Mouse (Mus musculus) adrenal gland, adult 2 months (tissue): ENCODE measurements at regions not wholly inside any gene's neighbourhood (a gene's known extent, or its start where the extent isn't known, plus 50 kb on each side); places are given as distances from the start of the nearest gene placed in this dataset.

Experiments
- DNase-seq: peaks from one replicate; pipeline ENCODE4 v3.0.0; 2021

GRCm38 (mm10) chr9:87964508-87964907, 233.4 kb upstream of the Tbx18 start:
- DNase-seq, result no peak

DNA sequence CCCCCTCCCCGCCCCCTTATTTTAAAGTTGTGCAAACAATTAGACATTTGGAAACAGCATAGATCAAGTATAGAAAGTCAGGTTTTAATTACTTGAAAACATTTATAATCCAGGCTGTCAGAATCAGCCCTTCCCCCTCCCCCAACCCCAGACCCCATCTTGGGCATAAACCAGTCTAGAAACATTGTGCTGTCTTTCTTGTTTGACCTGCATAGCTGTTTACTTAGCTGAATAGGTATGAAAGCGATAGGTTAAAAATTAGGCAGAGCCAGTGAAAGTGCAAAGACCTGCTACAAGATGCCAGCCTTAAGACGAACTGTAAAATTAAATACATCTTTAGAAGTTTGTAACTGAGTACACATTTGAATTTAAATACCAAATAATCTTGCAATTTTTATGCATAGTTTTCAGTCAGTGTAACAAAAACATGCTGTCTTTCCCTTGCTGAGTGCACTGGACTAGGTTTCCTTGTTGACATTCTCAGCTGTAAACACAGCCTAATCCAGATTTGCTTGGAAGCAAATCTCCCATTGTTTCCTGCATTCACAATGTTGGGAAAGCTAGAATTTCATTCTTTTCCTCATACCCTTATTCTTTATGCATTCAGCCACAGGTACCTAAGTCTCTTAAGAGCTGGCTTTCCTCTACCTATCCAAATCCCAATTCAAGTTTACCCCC, 234.2 kb upstream of the Tbx18 start:
- no peak for DNase-seq

- DNase-seq, result no peak
Observed at GRCm38 (mm10) chr9:87968190-87969082, 237.4 kb upstream of the Tbx18 start.

DNA sequence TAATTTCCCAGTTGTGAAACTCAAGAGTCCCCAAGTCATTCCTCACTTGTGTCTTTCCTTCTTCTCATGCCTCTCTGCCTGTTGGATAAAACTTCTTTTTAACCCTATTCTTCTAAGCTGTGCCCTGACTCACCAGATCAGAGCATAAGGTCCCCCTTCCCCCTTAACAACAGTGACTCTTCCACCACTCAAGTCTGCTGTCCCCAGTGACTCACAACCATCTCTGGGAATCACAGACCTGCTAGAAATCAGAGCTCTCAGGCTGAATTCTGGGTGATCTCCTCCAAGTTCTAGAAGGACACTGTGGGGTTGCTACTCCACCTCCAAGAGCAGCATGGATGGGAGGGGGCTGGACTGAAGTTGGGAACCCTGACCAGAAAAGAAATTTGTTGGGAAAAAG, 239.5 kb upstream of the Tbx18 start:
- no peak for DNase-seq

DNA sequence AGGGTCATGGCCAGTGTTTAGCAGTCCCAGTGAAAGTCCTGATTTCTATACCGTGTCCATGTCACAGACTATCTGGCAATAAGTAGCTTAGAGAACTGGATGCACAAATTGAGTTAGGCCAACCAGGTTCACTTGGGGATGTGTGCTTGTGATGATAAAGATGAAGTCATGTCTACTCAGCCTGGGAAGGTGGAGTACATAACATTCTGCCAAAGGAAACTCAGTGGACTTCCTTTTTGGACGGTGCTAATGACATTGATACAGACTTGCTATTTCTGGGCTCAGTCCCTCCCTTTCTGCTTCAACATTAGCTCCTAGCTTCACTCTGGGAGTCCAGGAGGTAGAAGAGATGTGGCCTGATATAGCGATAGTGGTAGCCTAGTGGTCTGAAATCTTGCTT, 240.7 kb upstream of the Tbx18 start:
- DNase-seq, result no peak

- DNase-seq, result no peak
Observed at GRCm38 (mm10) chr9:87973531-87973930, 242.5 kb upstream of the Tbx18 start.

DNA sequence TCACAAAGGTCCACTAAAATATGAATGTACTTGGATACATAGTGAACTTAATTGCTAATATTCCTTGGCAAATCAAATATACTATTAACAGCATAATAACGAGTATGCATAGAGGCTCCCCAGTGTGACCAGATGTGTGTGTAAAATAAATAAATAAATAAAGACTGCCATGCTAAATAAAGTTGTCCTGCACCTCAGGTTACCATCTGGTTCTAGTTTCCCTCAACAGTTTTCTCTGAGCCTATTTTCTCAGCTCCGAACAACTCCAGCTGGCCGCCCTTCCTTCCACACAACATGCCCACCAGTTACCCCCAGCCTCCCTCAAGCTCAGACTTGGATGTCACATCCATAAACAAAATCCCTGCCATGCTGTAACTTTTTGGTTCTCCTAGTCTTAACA, 253.8 kb upstream of the Tbx18 start:
- DNase-seq, result no peak

- DNase-seq, result no peak
Observed at GRCm38 (mm10) chr9:87985439-87985838, 254.4 kb upstream of the Tbx18 start.

GRCm38 (mm10) chr9:88005945-88006700, 275.1 kb upstream of the Tbx18 start:
- no peak for DNase-seq

DNA sequence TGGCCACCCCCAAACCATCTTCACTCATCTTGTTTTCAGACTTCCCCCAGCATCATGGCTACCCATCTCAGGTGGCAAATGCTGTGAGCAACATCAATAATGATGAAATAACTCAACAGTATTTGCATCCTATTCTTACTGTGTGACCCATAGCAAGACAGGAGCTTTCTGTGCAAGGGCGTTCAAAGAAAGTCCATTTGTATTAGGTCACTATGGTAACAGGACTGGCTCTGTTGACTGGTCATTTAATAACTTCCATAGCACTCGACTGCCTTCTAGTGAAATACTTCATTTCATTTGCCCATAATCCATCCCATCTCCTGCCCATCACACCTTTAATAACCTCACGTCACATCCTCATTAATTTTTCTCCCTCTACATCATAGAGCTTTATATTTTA, 292.7 kb upstream of the Tbx18 start:
- DNase-seq, result no peak

- DNase-seq, result no peak
Observed at GRCm38 (mm10) chr9:88025936-88026335, 294.9 kb upstream of the Tbx18 start.

DNA sequence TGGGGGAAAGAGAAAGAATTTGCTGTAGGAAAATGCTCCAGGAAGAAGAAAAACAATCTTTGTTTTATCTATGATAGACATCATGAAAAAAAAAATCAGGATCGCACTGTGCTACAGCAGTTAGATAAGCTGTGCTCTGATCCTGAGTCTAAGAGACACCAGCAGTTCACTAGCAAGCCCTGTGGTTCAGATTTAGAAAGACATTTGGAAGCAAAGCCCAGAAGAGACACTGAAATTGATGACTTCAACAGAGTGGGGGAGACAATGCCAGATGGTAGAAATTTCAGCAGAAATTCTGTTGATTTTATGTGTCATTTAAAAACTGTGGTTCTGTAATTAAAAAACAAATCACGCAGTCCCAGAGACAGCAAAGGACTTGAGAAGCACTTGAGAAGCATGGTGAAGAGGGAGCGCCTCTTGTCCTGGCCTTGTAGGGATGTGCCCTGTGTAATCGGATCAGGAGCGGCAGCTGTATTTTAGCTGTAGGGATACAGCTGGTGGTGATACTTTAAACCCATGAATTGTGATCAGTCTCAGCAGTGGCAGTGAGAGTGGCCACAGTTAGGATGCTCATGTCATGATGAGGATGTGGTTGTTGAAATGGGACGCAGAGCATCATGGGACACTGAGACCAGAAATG, 296.4 kb upstream of the Nt5e start:
- DNase-seq, result no peak

- DNase-seq, result no peak
Observed at GRCm38 (mm10) chr9:88037560-88037959, 289.4 kb upstream of the Nt5e start.

DNA sequence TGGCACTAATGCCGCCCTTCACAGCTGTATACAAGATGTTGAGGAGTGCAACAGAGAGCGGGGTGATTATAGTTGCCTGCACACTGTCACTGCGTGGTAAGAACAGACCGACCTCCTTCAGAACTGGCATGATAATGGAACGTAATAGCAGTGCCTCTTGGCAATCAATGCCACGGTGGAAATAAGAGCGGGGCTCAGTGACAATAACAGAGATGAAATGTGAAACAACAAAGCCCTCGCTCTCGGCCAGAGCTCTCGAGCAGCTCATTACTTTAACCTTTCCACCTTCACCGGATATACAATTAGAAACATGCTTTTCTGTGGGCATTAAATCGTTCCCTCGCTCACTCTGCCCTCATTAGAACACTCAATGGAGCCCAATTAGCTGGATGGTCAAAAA, 277.7 kb upstream of the Nt5e start:
- DNase-seq, result no peak

- DNase-seq, result no peak
Observed at GRCm38 (mm10) chr9:88049792-88050191, 277.2 kb upstream of the Nt5e start.

DNA sequence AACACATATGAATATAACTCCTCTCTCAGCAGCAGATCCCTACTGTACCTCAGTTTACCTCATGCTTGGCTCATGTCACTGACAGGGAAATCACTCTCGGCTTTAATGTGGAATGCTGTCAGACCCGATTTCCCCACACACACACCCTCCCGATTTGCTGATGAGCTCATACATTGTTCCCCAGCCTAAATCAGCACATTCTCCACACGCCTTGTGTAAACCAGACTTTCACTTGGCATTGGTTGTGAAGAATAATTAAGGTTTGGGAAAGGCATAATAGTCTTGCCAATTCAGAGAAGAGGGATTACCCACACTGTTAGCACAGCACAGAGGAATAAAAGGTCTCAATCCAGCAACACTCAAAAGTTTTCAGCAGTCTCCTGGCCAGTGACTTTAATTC, 268.4 kb upstream of the Nt5e start:
- no peak for DNase-seq

DNA sequence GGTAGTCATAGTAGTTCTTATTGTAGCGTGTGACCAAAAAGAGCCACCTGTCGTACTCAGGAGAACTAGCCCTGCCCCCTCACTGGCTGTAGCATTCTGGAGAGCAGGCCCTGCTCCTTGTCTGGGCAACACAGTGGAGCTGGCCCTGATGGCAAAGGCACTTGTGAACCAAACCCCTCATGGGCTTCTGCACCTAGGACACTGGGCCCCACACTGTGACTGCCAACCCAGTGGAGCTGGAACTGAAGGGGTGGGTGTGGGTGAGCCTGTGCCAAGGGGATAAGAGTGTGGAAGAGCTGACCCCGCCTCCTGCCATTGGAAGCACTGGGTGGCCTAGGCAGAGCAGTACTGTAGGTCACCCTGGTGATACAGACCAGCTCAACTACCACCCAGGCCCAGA, 268.0 kb upstream of the Nt5e start:
- no peak for DNase-seq

GRCm38 (mm10) chr9:88063973-88064676, 262.9 kb upstream of the Nt5e start:
- DNase-seq, result no peak

DNA sequence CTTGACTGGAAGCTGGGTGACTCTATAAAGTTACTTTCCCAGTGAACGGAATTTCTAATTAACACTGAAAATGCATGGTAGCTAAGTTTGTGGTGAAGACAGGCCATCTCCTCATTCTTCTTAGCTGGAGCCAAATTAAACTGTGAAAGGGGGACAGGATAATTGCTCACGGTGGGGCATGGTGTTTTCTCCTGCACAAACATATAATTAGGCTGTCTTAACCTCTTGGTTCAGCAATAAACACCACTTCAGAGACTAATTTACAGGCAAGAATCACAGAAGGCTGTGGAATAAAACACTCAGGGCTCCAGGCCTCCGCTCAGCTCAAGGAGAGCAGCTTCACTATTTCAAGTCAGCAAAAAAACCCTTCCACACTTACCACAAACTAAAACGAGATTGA, 261.9 kb upstream of the Nt5e start:
- no peak for DNase-seq

GRCm38 (mm10) chr9:88065777-88066176, 261.2 kb upstream of the Nt5e start:
- DNase-seq, result no peak

DNA sequence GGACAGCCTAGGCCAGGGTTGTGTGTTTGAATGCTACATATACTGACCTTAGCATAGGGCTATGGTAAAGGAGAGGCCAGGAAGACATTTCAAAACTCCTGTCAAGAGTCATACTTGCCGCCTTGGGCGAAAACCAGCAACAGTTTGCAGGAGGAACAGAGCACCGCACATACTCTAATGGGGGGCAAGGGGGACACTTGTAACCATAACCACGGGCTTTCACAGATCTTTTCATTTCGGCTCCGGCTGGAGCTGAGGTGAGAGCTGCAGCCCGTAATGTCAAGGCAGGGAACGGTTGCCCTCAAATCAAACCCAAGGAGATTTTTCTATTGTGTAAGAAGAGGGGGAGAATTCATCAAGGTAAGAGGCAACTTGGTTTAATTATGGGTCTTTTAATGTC, 258.7 kb upstream of the Nt5e start:
- DNase-seq, result no peak

DNA sequence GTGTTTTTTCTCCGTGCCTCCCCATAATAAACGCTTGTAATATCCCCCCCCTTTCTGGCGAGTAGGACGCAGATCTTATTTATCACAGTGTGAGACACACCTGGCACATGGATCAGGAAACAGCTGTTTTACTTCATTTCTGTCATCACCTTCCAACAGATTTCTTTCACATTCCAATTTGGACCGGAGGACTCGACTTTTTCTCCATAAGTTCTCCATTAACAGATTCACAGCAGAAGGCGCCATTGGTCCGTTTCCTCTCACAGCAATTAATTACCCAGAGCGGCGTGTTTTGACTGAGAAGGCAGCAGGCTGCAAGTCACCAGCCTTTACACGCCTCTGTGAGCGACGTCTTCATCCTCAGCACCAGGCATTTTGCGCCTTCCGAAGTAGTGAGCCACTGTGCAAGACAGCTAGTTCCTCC, 258.1 kb upstream of the Nt5e start:
- no peak for DNase-seq
